Mouse (Mus musculus) heart, embryonic 10.5 days (tissue): ENCODE measurements around the gene Bet1l. TPM values are rescaled to one million over a fixed set of nuclear protein-coding genes. Genes with fewer than 3 reads are reported as not detected.

Experiments
- DNase-seq: peaks from one replicate; pipeline ENCODE4 v3.0.0-alpha.2; 2017; ENCODE audit warnings: low spot score
- H3K27ac ChIP-seq: fragments of 300-500 bp; sonication (generic); 2 replicates; pipeline ENCODE4 v1.5.1; 2016; ENCODE audit warnings: mild to moderate bottlenecking
- H3K27me3 ChIP-seq: fragments of 300-500 bp; sonication (generic); 2 replicates; pipeline ENCODE4 v1.6.1; 2016; ENCODE audit warnings: mild to moderate bottlenecking; ENCODE audit not compliant: poor library complexity, insufficient read depth, severe bottlenecking
- H3K36me3 ChIP-seq: fragments of 300-500 bp; sonication (generic); 2 replicates; pipeline ENCODE4 v1.6.1; 2016; ENCODE audit warnings: mild to moderate bottlenecking, moderate library complexity
- H3K4me1 ChIP-seq: fragments of 300-500 bp; sonication (generic); 2 replicates; pipeline ENCODE4 v1.6.1; 2016; ENCODE audit warnings: mild to moderate bottlenecking
- H3K4me3 ChIP-seq: fragments of 300-500 bp; sonication (generic); 2 replicates; pipeline ENCODE4 v1.5.1; 2016; ENCODE audit warnings: mild to moderate bottlenecking, moderate library complexity
- H3K9me3 ChIP-seq: fragments of 300-500 bp; sonication (generic); 2 replicates; pipeline ENCODE4 v1.6.1; 2016; ENCODE audit warnings: mild to moderate bottlenecking, moderate library complexity
- WGBS: fragments of 180-500 bp; shearing (Covaris S2); methylation state at CpG from one replicate; pipeline ENCODE4 v1.1.7; 2016; 5-methylcytosine and 5-hydroxymethylcytosine counted together
- polyA plus RNA-seq: library from polyadenylated mRNA; unstranded; fragments of >200 nt; fragmentation: Nextera tagmentation; extraction: Ambion mirVana; gene quantifications from 2 replicates; pipeline ENCODE4 v1.2.1, GENCODE M21; 2016

The Bet1l gene
- polyA plus RNA-seq, 1 experiment from 2014 or later = 31.4 TPM

GRCm38 (mm10) chr7:140810496-140810895 is 46.9 kb downstream of the Bet1l start:
- no peak overlapping the region for H3K27ac ChIP-seq
- H3K4me3 ChIP-seq = no peak overlapping the region
- DNase-seq = no peak
- H3K36me3 ChIP-seq = peaks cover 7% of the 10 kb centered on the region
- 88% methylated on average over 6 of the region's 6 CpGs for WGBS
- H3K27me3 ChIP-seq = no peaks in the 10 kb centered on the region
- H3K9me3 ChIP-seq = no peaks in the 10 kb centered on the region
- H3K4me1 ChIP-seq = no peaks in the 10 kb centered on the region

GRCm38 (mm10) chr7:140805704-140806103 is 51.7 kb downstream of the Bet1l start:
- Histone ChIP-seq H3K36me3 (no peaks in the 10 kb centered on the region), H3K9me3 (no peaks in the 10 kb centered on the region), H3K4me1 (no peaks in the 10 kb centered on the region), H3K27me3 (no peaks in the 10 kb centered on the region), H3K27ac (no peak overlapping the region), H3K4me3 (no peak overlapping the region)
- 11% methylated on average over 1 of the region's 1 CpGs for WGBS
- DNase-seq = no peak

Other genes with a start within 250 kb of the Bet1l start
- not detected in 2 replicates for gene Olfr61, start 228.6 kb downstream of the Bet1l start, polyA plus RNA-seq
- not detected in 2 replicates for gene Olfr53, start 211.1 kb downstream of the Bet1l start, polyA plus RNA-seq
- gene Olfr539, start 197.6 kb downstream of the Bet1l start, polyA plus RNA-seq = not detected in 2 replicates
- not detected in 2 replicates for gene Olfr45, start 175.6 kb downstream of the Bet1l start, polyA plus RNA-seq
- not detected in 2 replicates for gene Olfr541, start 160.3 kb downstream of the Bet1l start, polyA plus RNA-seq
- not detected in 2 replicates for gene Cyp2e1, start 93.8 kb downstream of the Bet1l start, polyA plus RNA-seq
- 0.16 and 0.49 TPM in 2 replicates for gene Syce1, start 69.7 kb downstream of the Bet1l start, polyA plus RNA-seq
- 1.0 and 1.1 TPM in 2 replicates for gene Zfp941, start 35.4 kb downstream of the Bet1l start, polyA plus RNA-seq
- 0.85 TPM in 1 of 2 replicates, not detected in the other for gene Urah, start 22.6 kb downstream of the Bet1l start, polyA plus RNA-seq
- not detected in 2 replicates for gene Scgb1c1, start 12.0 kb downstream of the Bet1l start, polyA plus RNA-seq
- not detected in 2 replicates for gene Odf3, start 9.8 kb downstream of the Bet1l start, polyA plus RNA-seq
- not detected in 2 replicates for gene Gm45785, start 1.2 kb downstream of the Bet1l start, polyA plus RNA-seq
- 47.3 and 58.8 TPM in 2 replicates for gene Ric8a, start 620 bp downstream of the Bet1l start, polyA plus RNA-seq
- gene Psmd13, start 24.4 kb upstream of the Bet1l start, polyA plus RNA-seq = 249 and 270 TPM in 2 replicates
- gene Sirt3, start 24.7 kb upstream of the Bet1l start, polyA plus RNA-seq = 31.5 and 40.1 TPM in 2 replicates
- gene Cox8b, start 42.9 kb upstream of the Bet1l start, polyA plus RNA-seq = 13.6 and 46.8 TPM in 2 replicates
- 0.14 TPM in 1 of 2 replicates, not detected in the other for gene Nlrp6, start 63.3 kb upstream of the Bet1l start, polyA plus RNA-seq
- 13.7 and 16.1 TPM in 2 replicates for gene Pgghg, start 83.8 kb upstream of the Bet1l start, polyA plus RNA-seq
- gene Ifitm5, start 92.7 kb upstream of the Bet1l start, polyA plus RNA-seq = 1.8 and 2.3 TPM in 2 replicates
- gene Gm45717, start 98.4 kb upstream of the Bet1l start, polyA plus RNA-seq = not detected in 2 replicates
- 402 and 508 TPM in 2 replicates for gene Ifitm2, start 98.4 kb upstream of the Bet1l start, polyA plus RNA-seq
- gene Ifitm1, start 109.6 kb upstream of the Bet1l start, polyA plus RNA-seq = 3.6 and 12.5 TPM in 2 replicates
- 24.5 and 32.7 TPM in 2 replicates for gene Ifitm3, start 153.2 kb upstream of the Bet1l start, polyA plus RNA-seq
- not detected in 2 replicates for gene Ifitm6, start 160.3 kb upstream of the Bet1l start, polyA plus RNA-seq
- not detected in 2 replicates for gene Gm17387, start 171.6 kb upstream of the Bet1l start, polyA plus RNA-seq
- 2.6 and 12.7 TPM in 2 replicates for gene B4galnt4, start 203.5 kb upstream of the Bet1l start, polyA plus RNA-seq
- gene Pkp3, start 220.6 kb upstream of the Bet1l start, polyA plus RNA-seq = 0.94 and 3.4 TPM in 2 replicates
- gene Sigirr, start 243.0 kb upstream of the Bet1l start, polyA plus RNA-seq = 3.0 and 5.7 TPM in 2 replicates